Mouse (Mus musculus) ovary, postnatal 10 days (tissue): ENCODE measurements around the gene RPS10-NUDT3.

Source experiments
- DNase-seq: peaks from one replicate; pipeline ENCODE4 v3.0.0; 2022; ENCODE audit warnings: low spot score

Gene RPS10-NUDT3

GRCm38 (mm10) chr17:27610679-27611518, 24.1 kb downstream of the RPS10-NUDT3 start:
- no peak for DNase-seq

GRCm38 (mm10) chr17:27609576-27609975, 25.4 kb downstream of the RPS10-NUDT3 start:
- DNase-seq: no peak

- no peak for DNase-seq
Observed at GRCm38 (mm10) chr17:27603522-27604234, 31.3 kb downstream of the RPS10-NUDT3 start.

DNA sequence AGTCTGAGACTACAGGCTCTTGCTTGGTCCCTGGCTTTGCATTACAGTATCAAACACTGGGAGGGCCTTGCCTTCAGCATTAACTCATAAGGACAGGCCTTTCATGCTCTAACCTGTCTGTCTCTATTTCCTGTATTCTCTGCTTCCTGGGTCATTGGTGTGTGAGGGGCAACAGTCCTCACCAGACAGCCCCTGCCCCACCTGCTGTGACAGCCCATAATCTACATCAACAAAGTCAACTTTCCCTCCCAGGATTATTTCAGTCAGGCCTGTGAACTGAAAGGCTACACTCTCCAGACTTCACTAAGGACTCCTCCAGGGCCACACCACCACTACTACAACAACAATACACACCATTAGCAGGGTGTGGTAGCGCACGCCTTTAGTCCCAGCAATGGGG, 32.0 kb downstream of the RPS10-NUDT3 start:
- no peak for DNase-seq

- DNase-seq: no peak
Observed at GRCm38 (mm10) chr17:27600869-27601268, 34.2 kb downstream of the RPS10-NUDT3 start.

DNA sequence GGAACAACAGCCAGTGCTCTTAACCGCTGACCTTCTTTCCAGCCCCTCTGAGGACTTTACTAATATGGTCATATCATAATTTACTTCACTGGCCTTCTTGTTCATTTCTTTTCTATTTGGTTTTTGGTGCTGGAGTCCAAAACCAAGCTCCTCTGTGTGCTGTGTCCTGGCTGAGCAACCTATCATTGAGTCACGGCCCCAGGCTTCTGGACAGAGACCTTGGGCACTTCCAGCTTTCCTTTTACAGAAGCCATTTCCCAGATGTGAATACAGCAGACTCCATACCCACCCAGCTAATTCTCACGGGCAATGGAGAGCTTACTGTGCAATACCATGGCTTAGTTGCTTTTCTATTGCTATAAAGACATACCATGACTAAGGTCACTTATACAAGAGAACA, 34.7 kb downstream of the RPS10-NUDT3 start:
- no peak for DNase-seq

- DNase-seq: no peak
Observed at GRCm38 (mm10) chr17:27596376-27597190, 38.4 kb downstream of the RPS10-NUDT3 start.

DNA sequence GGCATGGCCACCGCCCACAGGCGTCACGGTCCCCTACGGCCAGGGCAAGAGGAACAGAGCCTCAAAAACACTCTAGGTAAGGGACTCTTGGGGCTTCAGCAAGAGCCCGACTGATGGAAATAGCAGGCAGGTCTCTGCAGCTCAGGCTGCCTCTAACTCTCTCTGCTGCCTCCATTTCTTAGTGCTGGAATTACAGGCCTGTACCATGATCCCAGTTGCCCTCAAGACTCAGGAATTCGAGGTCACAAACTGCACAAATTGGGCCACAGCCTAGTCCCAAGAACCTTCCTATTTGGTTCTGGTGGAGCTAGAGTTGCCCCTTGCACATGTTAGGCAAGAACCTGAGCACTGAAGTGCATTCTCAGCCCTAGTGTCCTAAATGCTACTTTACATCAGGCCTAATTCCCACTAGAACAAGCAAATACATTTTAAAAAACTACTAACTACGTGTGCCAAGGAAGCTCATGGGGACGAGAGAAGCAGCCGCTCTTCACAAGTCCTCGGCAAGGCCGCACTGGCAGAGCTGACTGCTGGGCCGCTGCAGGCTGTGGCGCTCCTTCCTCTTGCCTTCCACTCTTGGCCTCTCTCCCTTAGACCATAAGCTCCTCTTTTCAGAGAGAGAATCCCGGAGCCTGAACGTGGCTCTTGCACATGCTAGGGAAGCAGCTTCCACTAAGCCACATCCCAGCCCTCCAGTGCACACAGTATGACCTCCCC, 39.2 kb downstream of the RPS10-NUDT3 start:
- DNase-seq: no peak

DNA sequence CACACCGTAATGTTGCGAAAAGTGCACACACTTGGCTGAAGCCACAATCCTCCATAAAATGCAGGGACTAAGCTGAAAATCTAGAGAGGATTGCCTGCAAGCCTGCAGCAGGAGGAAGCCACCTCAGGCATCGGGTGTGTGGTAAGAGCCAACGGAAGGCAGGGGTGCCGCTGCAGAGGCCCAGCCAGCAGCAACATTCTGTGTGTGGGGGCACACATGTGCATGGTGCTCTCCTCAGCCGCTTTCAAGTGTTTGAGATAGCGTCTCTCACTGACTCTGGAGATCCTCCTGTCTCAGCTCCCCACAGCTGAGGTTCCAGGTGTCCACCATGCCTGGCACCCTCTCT, 42.5 kb downstream of the RPS10-NUDT3 start:
- DNase-seq: no peak

DNA sequence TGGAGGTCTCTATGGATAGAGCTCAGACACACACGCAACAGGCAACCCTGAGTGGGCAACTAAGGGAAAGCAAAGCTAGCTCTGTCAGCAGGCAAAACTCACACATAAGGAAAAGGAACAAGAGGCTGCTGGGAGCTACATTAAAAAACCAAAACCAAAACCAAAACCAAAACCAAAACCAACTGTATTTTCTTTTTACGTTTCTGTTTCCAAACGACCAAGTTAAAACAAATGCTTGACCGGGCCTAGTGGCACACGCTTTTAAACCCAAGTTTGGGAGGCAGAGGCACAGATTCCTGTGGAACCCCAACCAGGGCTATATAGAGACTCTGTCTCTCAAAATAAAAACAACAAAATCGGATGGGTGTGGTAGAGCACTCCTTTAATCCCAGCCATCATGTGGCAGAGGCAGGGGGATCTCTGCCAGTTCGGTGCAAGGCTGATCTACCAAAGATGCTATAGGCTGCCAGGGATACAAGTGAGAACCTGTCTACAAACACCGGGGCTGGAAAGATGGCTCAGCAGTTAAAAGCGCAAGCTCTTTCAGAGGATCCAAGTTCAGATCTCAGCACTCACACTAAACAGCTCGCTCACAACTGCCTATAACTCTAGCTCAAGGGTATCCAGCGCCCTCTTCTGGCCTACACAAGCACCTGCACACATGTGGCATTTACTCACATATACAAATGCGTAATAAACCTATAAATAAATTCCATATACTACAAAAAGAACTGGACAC, 43.0 kb downstream of the RPS10-NUDT3 start:
- DNase-seq: no peak

GRCm38 (mm10) chr17:27588231-27588630, 46.8 kb downstream of the RPS10-NUDT3 start:
- DNase-seq: no peak

DNA sequence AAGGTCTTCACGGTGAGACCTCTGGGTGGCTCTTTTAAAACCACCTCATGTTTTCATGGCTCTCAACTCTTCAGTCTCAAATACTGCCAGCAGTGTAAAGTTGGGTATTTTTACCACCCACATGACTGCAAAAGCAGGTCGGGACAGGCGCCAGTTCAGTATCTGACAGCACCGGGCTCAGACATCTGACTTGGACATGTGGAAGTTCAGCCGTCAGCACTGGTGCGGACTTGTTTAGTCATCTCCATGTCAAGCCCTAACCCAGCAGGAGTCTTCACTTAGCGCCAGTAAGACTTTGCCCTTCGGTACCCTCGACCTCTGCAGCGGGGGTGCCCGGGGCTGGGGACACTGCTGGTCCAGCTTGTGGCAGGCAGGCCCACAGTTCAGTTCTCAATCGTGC, 47.8 kb downstream of the RPS10-NUDT3 start:
- DNase-seq: no peak

GRCm38 (mm10) chr17:27586661-27587060, 48.4 kb downstream of the RPS10-NUDT3 start:
- no peak for DNase-seq

DNA sequence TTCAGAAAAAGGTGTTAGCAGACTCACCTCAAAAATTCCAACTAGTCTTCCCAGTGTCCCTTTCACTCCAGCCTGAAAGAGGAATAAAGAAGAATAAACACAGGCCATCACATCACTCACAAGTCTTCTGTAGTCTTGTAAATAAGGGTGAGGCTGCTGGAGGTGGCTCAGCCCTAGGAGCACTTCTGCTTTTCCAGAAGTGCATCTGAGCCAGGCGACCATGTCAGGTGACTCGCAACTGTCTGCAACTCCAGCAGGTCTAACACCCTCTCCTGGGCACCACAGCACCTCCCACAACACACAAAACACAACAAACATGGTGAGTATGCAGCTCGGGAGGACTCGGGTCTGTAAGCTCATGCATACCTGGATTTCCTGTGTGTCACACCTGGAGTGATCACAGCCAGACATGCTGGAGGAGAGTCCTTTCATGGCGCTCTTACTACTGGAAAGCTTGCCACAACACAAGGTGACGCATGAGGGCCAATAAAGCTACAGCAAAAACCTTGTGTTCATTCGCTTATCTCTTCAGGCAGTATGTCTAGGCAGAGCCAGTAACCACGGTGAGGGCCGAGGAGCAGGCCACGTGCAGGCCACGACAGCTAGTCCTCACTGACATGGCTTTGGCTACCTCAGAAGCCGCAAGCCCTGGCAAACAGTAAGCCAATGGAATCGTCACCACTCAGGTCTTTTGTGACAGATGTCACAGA, 51.7 kb downstream of the RPS10-NUDT3 start:
- DNase-seq: no peak

GRCm38 (mm10) chr17:27580392-27581068, 54.5 kb downstream of the RPS10-NUDT3 start:
- DNase-seq: no peak

GRCm38 (mm10) chr17:27579816-27580215, 55.2 kb downstream of the RPS10-NUDT3 start:
- no peak for DNase-seq

DNA sequence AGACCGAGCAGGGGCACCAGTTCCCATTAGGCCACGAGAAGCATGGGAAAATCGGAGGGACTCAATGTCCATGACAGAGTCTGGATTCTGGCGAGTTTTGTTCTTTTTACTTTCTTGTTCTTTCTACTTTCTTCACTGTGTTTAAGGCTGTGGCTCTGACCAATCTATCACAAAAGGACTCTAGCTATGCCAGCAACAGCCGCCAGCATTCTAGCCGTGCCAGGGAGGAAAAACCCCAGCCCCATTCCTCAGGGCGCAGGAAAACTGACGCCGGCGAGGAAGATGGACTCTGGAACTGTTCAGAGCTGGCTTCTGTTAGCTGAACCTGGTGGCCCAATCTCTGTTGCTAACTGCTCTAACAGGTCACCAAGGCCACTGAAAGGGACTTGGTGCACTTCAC, 56.5 kb downstream of the RPS10-NUDT3 start:
- no peak for DNase-seq

DNA sequence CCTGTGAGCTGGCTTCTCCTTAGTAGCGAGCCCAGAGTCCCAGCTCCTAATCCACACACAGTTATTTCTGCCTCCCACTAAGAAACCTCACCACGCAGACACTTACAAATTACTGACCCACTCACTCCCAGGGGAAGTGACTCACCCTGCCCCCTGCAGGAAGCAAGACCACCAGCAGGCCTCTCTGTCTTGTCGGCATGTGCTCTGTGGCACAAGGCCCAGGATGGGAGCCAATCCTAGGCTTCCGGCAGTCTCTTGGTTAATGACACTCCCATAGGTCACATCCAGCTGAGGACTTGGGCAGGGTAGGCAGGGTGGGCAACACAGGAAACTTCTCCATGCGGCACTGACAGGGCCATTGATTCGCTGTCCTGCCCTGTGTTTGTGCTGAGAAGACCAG, 57.6 kb downstream of the RPS10-NUDT3 start:
- DNase-seq: no peak

DNA sequence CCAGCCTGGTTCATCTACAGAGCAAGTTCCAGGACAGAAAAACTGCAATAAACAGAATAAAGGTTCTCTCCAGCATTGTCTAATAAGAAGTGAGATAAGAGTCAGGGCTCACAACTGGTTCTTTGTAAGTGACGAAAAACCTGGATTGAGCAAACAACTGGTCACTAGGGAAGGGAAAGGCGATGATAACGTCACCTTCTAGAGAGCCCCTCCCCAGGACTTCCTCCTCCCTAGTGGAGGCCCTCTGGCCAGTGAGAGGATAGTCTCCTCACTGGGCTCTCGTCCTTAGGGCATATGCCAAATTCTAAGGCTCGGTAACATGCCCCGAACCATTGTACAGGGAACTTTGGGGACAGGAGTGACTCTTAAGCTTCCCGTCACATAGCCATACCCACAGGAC, 59.0 kb downstream of the RPS10-NUDT3 start:
- no peak for DNase-seq
